In genomic region chr9:118686166-118686961, GRCm38 (mm10) we compare ENCODE assay signal across 19 mouse cellular contexts.
A peak's percentile ranks its signal among the peaks of the same experiment; 100 is the strongest.
DNase-seq lines count a peak whose midpoint lies in the region; ATAC-seq and TF ChIP-seq lines count a peak whose summit lies in the region.
"Had no signal": no experiment of that assay in that cellular context is flagged by ENCODE, and none has a peak within 500 bp of the region (broad histone marks: within the 10 kb centered on the region; RNA-seq: fewer than 3 reads in every experiment).

No protein-coding gene starts in this region.

- intact Hi-C loops in gastrocnemius, adult 2 months (cut with DNase I): no loop called here

- no peak for TF ChIP-seq CTCF in gastrocnemius, adult 2 months (IDR thresholded peaks at IDR 0.05)
- TF ChIP-seq CTCF in liver, postnatal 0 days (IDR thresholded peaks at IDR 0.05; ENCODE audit: low read depth): no peak

- H3K4me3 ChIP-seq in gastrocnemius, adult 2 months: no peak overlapping the region
- no peak overlapping the region for H3K4me3 ChIP-seq in liver, embryonic 12.5 days
- no peak overlapping the region for H3K4me3 ChIP-seq in liver, postnatal 0 days (ENCODE audit: low read depth, low read length)
- H3K4me3 ChIP-seq: embryonic facial prominence, embryonic 12.5 days; heart, embryonic 15.5 days; hindbrain, embryonic 13.5 days; intestine, embryonic 15.5 days; midbrain, embryonic 15.5 days had no signal

- no peaks in the 10 kb centered on the region; the same call in 1 of the 2 replicates for H3K36me3 ChIP-seq in liver, embryonic 12.5 days
- H3K36me3 ChIP-seq in liver, postnatal 0 days (replicated peaks; ENCODE audit: insufficient read depth, low read length): no peaks in the 10 kb centered on the region
- H3K36me3 ChIP-seq: hindbrain, embryonic 13.5 days; intestine, embryonic 15.5 days; midbrain, embryonic 15.5 days had no signal

- 32% methylated on average over 9 of the region's 9 CpGs for WGBS in liver, embryonic 12.5 days (ENCODE audit: insufficient replicate concordance)
- 42% methylated on average over 9 of the region's 9 CpGs for WGBS in liver, postnatal 0 days (ENCODE audit: insufficient replicate concordance)

- H3K27me3 ChIP-seq in liver, embryonic 12.5 days (replicated peaks): no peaks in the 10 kb centered on the region
- H3K27me3 ChIP-seq in liver, postnatal 0 days (ENCODE audit: insufficient read depth, low read length): no peaks in the 10 kb centered on the region
- H3K27me3 ChIP-seq: embryonic facial prominence, embryonic 12.5 days; heart, embryonic 15.5 days; hindbrain, embryonic 13.5 days; intestine, embryonic 15.5 days; midbrain, embryonic 15.5 days had no signal

- peaks cover 13% of the 10 kb centered on the region for H3K4me1 ChIP-seq in liver, embryonic 12.5 days
- H3K4me1 ChIP-seq in liver, postnatal 0 days (ENCODE audit: insufficient read depth): no peaks in the 10 kb centered on the region
- H3K4me1 ChIP-seq: midbrain, embryonic 15.5 days had no signal

- no peak for TF ChIP-seq EP300 in liver, postnatal 0 days (IDR thresholded peaks at IDR 0.05; ENCODE audit: low read depth)

- no peak overlapping the region for H3K9ac ChIP-seq in liver, embryonic 12.5 days
- H3K9ac ChIP-seq in liver, postnatal 0 days (replicated peaks): no peak overlapping the region
- H3K9ac ChIP-seq: embryonic facial prominence, embryonic 12.5 days; heart, embryonic 15.5 days; hindbrain, embryonic 13.5 days; intestine, embryonic 15.5 days; liver, embryonic 14.5 days; midbrain, embryonic 15.5 days had no signal

- DNase-seq in gastrocnemius, adult 2 months: no peak
- no peak for DNase-seq in gastrocnemius, adult 8-10 months (ENCODE audit: low spot score in 2 of 2)
- DNase-seq in liver, postnatal 0 days: no peak
- DNase-seq in naive thymus-derived CD4-positive, alpha-beta T cell, adult 2 months (ENCODE audit: low read depth): peak; percentile 36
- no peak for DNase-seq in urinary bladder, postnatal 10 days (ENCODE audit: low spot score)
- DNase-seq: adrenal gland, postnatal 14 days; cerebellum, adult 18-20 months; gastrocnemius, postnatal 25 days; thymus, adult 18-20 months had no signal

- H3K27ac ChIP-seq in gastrocnemius, adult 2 months: peak overlapping the region; percentile 43; the same call in 1 of the 2 replicates
- H3K27ac ChIP-seq in liver, embryonic 12.5 days: no peak overlapping the region
- no peak overlapping the region for H3K27ac ChIP-seq in liver, postnatal 0 days (ENCODE audit: low read depth)
- H3K27ac ChIP-seq: embryonic facial prominence, embryonic 12.5 days; heart, embryonic 15.5 days; hindbrain, embryonic 13.5 days; intestine, embryonic 15.5 days; liver, embryonic 14.5 days; macrophage; midbrain, embryonic 15.5 days had no signal

- no peak overlapping the region for H3K4me2 ChIP-seq in liver, embryonic 12.5 days
- no peak overlapping the region for H3K4me2 ChIP-seq in liver, postnatal 0 days (ENCODE audit: low read depth, low read length)
- H3K4me2 ChIP-seq: embryonic facial prominence, embryonic 12.5 days; heart, embryonic 15.5 days; hindbrain, embryonic 13.5 days; intestine, embryonic 15.5 days; midbrain, embryonic 15.5 days had no signal

- H3K9me3 ChIP-seq in liver, embryonic 12.5 days (replicated peaks): no peaks in the 10 kb centered on the region
- H3K9me3 ChIP-seq in liver, postnatal 0 days (ENCODE audit: low read length): no peaks in the 10 kb centered on the region
- H3K9me3 ChIP-seq: embryonic facial prominence, embryonic 12.5 days; heart, embryonic 15.5 days; hindbrain, embryonic 13.5 days; intestine, embryonic 15.5 days; midbrain, embryonic 15.5 days had no signal

- peak; percentile 57; the same call in 1 of the 2 replicates for ATAC-seq in liver, embryonic 12.5 days
- ATAC-seq in liver, postnatal 0 days: no peak
- ATAC-seq in common myeloid progenitor, adult 5-6 weeks (replicated peaks; ENCODE audit: low read depth, poor library complexity, severe bottlenecking): peak; percentile 59
- ATAC-seq in inflammation-experienced regulatory T-cells, adult 6 months: no peak
- ATAC-seq: intestine, embryonic 15.5 days; midbrain, embryonic 15.5 days had no signal

Comparison
In these comparisons a context has a peak if more than half of its experiments do, and no peak if none do; other contexts are left out.
1. ATAC-seq: peak in liver, embryonic 12.5 days (single experiment) and common myeloid progenitor, adult 5-6 weeks (single experiment); none in liver, postnatal 0 days (single experiment) and inflammation-experienced regulatory T-cells, adult 6 months (single experiment).